Mouse (Mus musculus): ENCODE measurements around the gene Fam53b.

The Fam53b gene

GRCm38 (mm10) chr7:132813416-132814088 is at the start of gene Fam53b:
Gene Fam53b (minus strand): TSS chr7:132813886.
- peak; percentile 36 for DNase-seq (ENCODE audit: low read depth, low spot score)

DNA sequence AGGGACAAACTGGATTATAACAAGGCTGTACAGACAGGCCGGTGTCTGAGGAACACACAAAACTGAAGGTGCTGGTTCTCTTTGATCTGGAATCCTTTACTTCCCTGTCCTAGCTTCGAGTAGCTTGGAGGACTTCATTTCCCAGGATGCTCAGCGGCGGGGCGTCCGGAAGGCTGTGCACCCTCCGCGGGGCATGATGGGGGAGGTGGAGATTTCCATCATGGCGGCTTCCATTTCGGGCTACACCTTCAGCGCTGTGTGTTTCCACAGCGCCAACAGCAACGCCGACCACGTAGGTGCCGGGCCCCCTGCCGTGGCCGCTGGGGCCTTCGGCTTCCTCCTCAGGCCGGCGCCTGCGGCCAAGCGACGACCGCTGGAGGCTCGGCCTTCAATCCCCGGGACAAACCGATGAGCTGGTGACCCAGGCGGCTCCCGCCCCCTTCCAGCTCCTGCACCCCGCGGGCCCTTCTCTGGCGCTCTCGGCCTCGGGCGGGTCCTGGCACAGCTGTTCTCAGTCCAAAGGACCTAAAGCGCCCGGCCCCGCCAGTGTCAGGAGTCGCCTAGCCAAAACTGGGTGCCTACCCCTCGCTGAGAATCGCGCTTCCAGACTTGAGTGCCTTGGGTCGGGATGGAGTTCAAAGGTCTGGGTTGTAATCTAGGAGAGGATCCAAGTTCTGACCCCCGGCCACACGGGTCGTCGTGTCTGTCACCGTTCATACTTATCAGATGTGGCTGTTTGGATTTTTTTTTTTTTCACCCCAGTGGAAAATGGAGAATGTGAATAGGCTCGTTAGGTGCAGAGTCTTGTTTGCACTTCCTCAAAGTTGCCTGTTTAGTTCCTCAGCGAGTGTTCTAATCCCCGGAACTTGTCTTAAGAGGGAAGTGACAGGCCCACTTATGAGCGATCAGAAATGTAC is 45.6 kb upstream of the Fam53b start, which contains the start of gene Abraxas2:
Abraxas2 (plus strand) TSS at position 184 of the 917 bp plus-strand sequence.
- DNase-seq (ENCODE audit: low read depth, low spot score) = peak; percentile 90

DNA sequence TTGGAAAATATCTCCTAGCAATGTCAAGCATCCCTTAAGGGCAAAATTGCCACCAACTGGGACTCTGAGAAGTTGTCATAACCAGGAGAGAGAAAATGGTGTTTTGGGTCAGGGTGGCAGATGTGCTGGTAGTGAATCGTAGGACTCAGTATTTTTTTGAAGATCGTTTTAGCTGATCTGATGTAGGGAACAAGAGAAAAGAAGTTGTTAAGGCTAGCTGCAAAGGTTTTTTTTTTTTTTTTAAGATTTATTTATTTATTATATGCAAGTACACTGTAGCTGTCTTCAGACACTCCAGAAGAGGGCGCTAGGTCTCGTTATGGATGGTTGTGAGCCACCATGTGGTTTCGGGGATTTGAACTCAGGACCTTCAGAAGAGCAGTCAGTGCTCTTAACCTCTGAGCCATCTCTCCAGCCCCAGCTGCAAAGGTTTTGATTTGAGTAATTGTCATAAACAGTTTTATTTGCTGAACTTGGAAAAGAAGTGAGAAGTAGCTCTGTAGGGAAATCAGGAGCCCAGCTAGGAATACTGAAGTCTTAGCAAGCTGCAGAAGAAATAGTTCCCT is 44.4 kb upstream of the Fam53b start:
- peak; percentile 27 for DNase-seq (ENCODE audit: low read depth, low spot score)

GRCm38 (mm10) chr7:132856083-132856482 is 42.4 kb upstream of the Fam53b start:
- no peak for DNase-seq (ENCODE audit: low read depth, low spot score)

GRCm38 (mm10) chr7:132853946-132854345 is 40.3 kb upstream of the Fam53b start:
- no peak for DNase-seq (ENCODE audit: low read depth, low spot score)

DNA sequence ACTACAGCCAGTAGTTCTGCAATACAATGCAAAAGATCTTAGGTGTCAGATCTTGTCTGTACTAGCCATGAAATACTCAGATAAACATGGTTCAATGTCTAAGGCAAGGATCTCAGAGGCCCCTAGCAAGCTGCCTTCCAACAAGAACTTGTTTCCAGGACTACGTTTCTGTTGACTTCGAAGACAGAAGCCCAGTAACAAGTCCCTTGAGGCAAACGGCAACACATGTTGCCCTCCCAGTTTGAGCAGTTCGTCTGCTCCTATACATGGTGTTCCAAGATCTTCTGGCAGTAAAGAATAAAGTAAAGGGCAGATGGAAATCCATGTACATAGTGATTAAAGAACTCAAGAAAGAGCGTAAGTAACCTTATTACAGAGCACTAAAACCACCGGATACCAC is 39.7 kb upstream of the Fam53b start:
- no peak for DNase-seq (ENCODE audit: low read depth, low spot score)

- DNase-seq (ENCODE audit: low read depth, low spot score) = peak; percentile 92
Observed at GRCm38 (mm10) chr7:132852173-132852844, 38.6 kb upstream of the Fam53b start, which contains the start of gene Eef1akmt2. Gene Eef1akmt2 (minus strand): TSS chr7:132852673.

- DNase-seq (ENCODE audit: low read depth, low spot score) = no peak
Observed at GRCm38 (mm10) chr7:132843152-132843551, 29.5 kb upstream of the Fam53b start.

GRCm38 (mm10) chr7:132842455-132842854 is 28.8 kb upstream of the Fam53b start:
- DNase-seq (ENCODE audit: low read depth, low spot score) = no peak

DNA sequence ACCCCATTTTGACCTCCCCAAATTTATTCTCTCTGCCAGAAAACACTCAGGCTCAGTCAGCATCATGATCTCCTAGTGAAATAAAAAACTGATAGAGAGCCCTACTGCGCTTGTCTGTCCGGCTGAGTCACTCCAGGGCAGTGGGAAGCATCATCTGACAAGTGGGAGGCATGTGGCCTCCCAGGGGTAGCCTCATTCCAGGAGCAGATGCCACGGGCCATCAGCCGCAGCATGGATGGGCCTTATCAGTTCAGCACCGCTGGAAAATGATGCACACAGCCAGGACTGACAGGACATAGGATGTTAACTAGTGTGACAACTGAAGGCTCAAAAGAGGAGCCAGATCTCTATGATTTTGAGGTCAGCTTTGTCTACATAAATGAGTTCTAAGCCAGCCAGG is 27.6 kb upstream of the Fam53b start:
- DNase-seq (ENCODE audit: low read depth, low spot score) = no peak

GRCm38 (mm10) chr7:132830955-132831354 is 17.3 kb upstream of the Fam53b start:
- no peak for DNase-seq (ENCODE audit: low read depth, low spot score)

- DNase-seq (ENCODE audit: low read depth, low spot score) = no peak
Observed at GRCm38 (mm10) chr7:132824346-132825022, 10.8 kb upstream of the Fam53b start.

- no peak for DNase-seq (ENCODE audit: low read depth, low spot score)
Observed at GRCm38 (mm10) chr7:132823832-132824231, 10.1 kb upstream of the Fam53b start.

GRCm38 (mm10) chr7:132820692-132821091 is 7.0 kb upstream of the Fam53b start:
- no peak for DNase-seq (ENCODE audit: low read depth, low spot score)

DNA sequence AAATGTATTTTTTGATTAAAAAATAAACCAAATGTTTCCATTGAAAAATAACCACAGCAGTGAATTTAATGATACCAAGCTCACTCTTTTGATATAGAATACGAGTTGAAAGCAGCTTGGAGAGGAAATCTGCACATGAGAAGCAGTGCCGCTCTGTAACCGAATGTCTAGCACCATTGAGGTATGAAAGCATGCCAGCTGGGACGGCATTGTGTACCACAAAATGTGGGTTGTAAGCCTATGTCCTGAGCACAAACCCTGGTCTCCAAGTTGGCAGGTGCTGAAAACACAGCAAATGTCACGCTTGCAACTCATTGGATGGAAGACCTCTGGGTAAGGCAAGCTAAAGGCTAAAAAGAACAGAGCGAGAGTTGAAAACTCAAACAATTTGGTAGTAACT is 3.4 kb upstream of the Fam53b start:
- no peak for DNase-seq (ENCODE audit: low read depth, low spot score)

DNA sequence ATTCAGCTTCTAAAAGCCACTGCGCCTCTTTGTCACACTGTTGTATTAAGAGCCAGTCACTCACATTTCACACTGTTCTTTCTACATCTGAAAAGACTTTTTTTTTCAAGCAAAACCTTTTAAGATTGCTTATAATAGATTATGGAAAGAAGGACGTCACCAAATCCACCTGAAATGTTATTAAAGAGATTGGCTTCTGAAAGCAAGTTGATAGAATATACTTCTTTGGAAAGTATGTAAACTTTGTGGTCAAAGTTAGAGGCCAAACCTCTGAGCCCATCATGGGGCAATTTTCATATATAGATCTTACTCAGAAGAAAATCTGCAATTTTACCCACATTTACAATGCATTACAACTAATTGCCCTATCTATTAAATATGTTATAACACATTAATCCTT is 2.8 kb upstream of the Fam53b start:
- DNase-seq (ENCODE audit: low read depth, low spot score) = no peak

- no peak for DNase-seq (ENCODE audit: low read depth, low spot score)
Observed at GRCm38 (mm10) chr7:132815081-132815480, 1.4 kb upstream of the Fam53b start.

DNA sequence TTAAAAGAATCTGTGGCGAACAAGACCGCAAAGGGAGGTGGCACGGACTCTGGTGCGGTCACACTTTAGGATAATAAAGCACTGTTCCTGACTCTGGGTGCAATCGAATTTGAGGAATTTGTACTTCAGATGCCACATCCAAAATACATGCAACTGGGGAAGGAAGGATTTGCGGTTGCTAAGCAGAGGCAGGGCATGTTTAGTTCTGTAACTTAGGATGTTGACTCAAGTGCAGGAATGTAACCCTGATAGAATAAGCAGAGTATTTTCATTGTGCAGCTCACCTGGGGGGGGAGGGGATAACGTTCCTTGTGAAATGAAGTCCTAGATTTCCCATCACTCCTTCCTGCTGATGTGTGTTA is 384 bp upstream of the Fam53b start:
- no peak for DNase-seq (ENCODE audit: low read depth, low spot score)

- peak; percentile 29 for DNase-seq (ENCODE audit: low read depth, low spot score)
Observed at GRCm38 (mm10) chr7:132812619-132813415, 869 bp downstream of the Fam53b start.

Data from ES-CJ7 (cell line).